Mouse (Mus musculus): ENCODE results near the gene Ankrd2. TPM values are rescaled to one million over a fixed set of nuclear protein-coding genes. Genes with fewer than 3 reads are reported as not detected.

Gene Ankrd2
- polyA plus RNA-seq, 1 experiment from 2014 or later = 0.42 TPM

DNA sequence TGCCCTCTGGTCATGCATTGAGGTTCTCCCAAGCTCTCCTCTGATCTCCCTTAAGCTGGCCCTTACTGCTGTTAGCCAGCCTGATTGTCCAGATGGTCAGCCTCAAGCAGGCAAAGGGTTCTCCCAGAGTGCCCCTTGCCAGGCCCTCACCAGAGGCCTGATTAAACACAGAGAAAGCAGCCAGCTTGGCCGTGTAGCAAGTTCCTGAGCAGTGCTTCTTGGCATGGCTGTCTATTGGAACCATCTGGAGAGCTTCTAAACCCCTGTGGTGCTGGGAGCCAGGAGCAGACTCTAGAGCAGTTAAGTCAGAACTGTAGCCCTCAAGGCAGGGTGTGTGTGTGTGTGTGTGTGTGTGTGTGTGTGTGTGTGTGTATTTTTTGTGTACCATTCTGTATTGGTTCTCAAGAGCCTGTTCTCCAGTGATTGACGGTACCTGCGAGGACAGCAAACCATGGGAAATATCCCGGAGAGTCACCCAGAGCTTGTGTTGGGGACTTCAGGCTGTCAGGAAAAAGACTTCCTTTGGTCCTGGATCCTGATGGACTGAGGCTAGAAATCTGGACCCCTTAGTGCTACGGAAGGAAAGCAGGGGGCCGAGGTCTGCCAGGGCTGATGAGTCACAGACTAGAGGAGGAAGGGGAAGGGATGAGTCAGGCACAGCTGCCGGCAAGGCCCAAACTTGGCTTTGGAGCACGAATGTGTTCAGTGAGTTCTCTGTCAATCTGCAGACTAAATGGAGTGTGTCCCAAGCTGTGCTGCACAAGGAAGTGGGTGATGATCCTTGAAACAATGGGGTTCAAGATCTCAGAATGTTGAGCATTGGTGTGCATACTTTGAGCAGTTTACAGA is 18.2 kb upstream of the Ankrd2 start:
- no peak overlapping the region for H3K4me2 ChIP-seq (replicated peaks; ENCODE audit: low read depth)
- 55% methylated on average over 8 of the region's 8 CpGs for WGBS
- H3K9ac ChIP-seq (ENCODE audit: low read depth, low read length) = no peak overlapping the region
- ATAC-seq = no peak
- no peaks in the 10 kb centered on the region for H3K36me3 ChIP-seq (ENCODE audit: control insufficient read depth, insufficient read depth)
- H3K27ac ChIP-seq (ENCODE audit: low read depth, low read length) = peak overlapping the region; percentile 35; the same call in 1 of the 2 replicates
- H3K4me1 ChIP-seq (replicated peaks; ENCODE audit: control insufficient read depth, insufficient read depth, low read length) = no peaks in the 10 kb centered on the region
- H3K9me3 ChIP-seq (ENCODE audit: control insufficient read depth) = no peaks in the 10 kb centered on the region
- H3K4me3 ChIP-seq (ENCODE audit: low read depth, low read length) = no peak overlapping the region
- no peaks in the 10 kb centered on the region for H3K27me3 ChIP-seq (replicated peaks; ENCODE audit: control insufficient read depth, insufficient read depth, low read length)
- no peak for TF ChIP-seq CTCF (IDR thresholded peaks at IDR 0.05; ENCODE audit: low read depth)

DNA sequence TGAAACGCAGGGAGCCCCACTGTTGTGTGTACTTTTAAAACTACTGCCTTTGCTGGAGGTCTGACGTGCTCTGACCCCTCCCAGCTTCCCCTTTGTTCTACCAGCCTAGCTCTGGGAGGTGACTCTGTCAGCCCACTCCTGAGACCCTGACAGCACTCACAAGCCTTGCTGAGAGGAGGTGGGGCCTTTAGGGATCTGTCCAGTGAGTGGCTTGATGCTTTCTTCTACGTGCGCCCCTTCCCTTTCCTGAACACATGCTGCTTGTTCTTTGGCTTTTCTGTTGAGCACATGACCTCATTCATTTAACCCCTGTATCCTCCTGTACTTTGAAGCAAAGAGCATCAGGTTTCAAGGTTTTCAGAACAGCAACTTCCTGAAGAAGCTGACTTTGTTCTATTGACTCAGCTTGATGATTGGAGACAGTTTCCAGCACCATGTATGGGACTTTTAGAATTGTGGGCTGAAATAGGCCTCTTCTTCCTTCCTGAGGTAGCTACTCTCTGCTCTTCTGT is 16.7 kb upstream of the Ankrd2 start:
- Histone ChIP-seq H3K27ac (ENCODE audit: low read depth, low read length) (no peak overlapping the region), H3K9ac (ENCODE audit: low read depth, low read length) (no peak overlapping the region)
- WGBS = 42% methylated on average over 4 of the region's 4 CpGs

DNA sequence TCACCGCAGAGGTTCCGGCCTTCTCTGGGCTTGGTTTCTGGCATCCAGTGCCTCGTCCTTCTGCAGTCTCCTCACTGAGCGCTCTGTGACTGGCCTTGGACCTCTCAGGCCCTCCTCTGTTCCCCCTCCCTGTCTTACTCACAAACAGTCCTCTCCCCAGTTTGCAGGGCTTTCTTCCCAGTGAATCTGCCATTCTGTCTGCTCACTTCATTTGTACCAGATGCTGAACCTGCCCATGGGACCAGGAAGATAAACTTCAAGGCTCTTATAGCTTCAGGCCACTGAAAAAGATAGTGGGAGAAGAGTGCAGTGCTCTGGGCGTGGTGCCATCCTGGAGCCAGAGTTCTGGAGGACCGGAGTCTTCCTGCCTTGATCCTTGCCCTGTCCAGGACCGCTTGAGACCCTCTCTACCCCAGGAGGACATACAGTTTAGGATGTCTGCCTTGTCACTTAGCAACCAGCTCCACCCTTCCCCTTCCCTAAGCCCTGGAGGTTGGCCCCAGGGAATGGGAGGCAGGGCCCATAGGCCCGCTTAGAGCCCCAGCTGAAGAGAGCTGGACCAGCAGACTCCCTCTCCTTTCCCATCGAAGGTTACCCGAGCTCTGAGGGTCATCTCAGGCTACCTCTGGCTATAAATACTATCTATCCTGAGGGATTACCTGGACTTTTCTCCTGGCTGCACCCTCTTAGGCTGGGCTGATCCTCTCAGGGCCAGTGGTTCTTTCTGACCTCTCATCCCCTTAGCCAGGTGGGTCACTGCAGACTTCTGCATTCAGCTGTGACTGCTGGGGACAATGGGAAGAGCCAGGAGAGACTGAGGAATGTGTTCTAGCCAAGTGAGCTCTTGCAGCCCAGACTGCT is 13.9 kb upstream of the Ankrd2 start:
- Histone ChIP-seq H3K27ac (ENCODE audit: low read depth, low read length) (no peak overlapping the region), H3K9ac (ENCODE audit: low read depth, low read length) (no peak overlapping the region), H3K4me2 (replicated peaks; ENCODE audit: low read depth) (no peak overlapping the region), H3K9me3 (ENCODE audit: control insufficient read depth) (no peaks in the 10 kb centered on the region), H3K36me3 (ENCODE audit: control insufficient read depth, insufficient read depth) (no peaks in the 10 kb centered on the region), H3K4me1 (replicated peaks; ENCODE audit: control insufficient read depth, insufficient read depth, low read length) (no peaks in the 10 kb centered on the region), H3K4me3 (ENCODE audit: low read depth, low read length) (no peak overlapping the region), H3K27me3 (replicated peaks; ENCODE audit: control insufficient read depth, insufficient read depth, low read length) (no peaks in the 10 kb centered on the region)
- TF ChIP-seq CTCF (IDR thresholded peaks at IDR 0.05; ENCODE audit: low read depth) = no peak
- WGBS = 76% methylated on average over 10 of the region's 10 CpGs
- no peak for ATAC-seq

More for the DNA sequence above, 16.7 kb upstream of the Ankrd2 start:
- H3K4me1 ChIP-seq (replicated peaks; ENCODE audit: control insufficient read depth, insufficient read depth, low read length) = no peaks in the 10 kb centered on the region
- no peak for ATAC-seq
- TF ChIP-seq CTCF (IDR thresholded peaks at IDR 0.05; ENCODE audit: low read depth) = no peak
- H3K4me2 ChIP-seq (replicated peaks; ENCODE audit: low read depth) = no peak overlapping the region
- H3K4me3 ChIP-seq (ENCODE audit: low read depth, low read length) = no peak overlapping the region
- no peaks in the 10 kb centered on the region for H3K27me3 ChIP-seq (replicated peaks; ENCODE audit: control insufficient read depth, insufficient read depth, low read length)
- no peaks in the 10 kb centered on the region for H3K36me3 ChIP-seq (ENCODE audit: control insufficient read depth, insufficient read depth)
- no peaks in the 10 kb centered on the region for H3K9me3 ChIP-seq (ENCODE audit: control insufficient read depth)

DNA sequence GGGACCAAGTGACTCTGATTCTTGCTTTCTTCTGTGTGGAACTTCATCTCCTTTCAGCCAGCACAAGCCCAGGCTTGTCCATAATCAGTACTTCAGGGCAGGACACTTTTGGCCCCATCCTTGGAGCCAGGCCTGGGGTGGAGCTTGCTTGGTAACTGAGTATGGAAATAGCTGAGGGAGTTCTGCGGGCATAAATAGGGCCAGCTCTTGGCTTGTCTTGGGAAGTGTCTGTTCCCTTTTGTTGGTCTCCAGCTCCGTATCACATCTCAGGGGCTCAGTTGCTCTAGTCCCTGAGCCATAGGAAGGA is 13.3 kb upstream of the Ankrd2 start:
- no peaks in the 10 kb centered on the region for H3K4me1 ChIP-seq (replicated peaks; ENCODE audit: control insufficient read depth, insufficient read depth, low read length)
- H3K9ac ChIP-seq (ENCODE audit: low read depth, low read length) = no peak overlapping the region
- H3K27ac ChIP-seq (ENCODE audit: low read depth, low read length) = no peak overlapping the region
- TF ChIP-seq CTCF (IDR thresholded peaks at IDR 0.05; ENCODE audit: low read depth) = no peak
- 82% methylated on average over 2 of the region's 2 CpGs for WGBS
- no peak for ATAC-seq
- no peak overlapping the region for H3K4me3 ChIP-seq (ENCODE audit: low read depth, low read length)
- H3K36me3 ChIP-seq (ENCODE audit: control insufficient read depth, insufficient read depth) = no peaks in the 10 kb centered on the region
- H3K27me3 ChIP-seq (replicated peaks; ENCODE audit: control insufficient read depth, insufficient read depth, low read length) = no peaks in the 10 kb centered on the region
- no peaks in the 10 kb centered on the region for H3K9me3 ChIP-seq (ENCODE audit: control insufficient read depth)
- no peak overlapping the region for H3K4me2 ChIP-seq (replicated peaks; ENCODE audit: low read depth)

DNA sequence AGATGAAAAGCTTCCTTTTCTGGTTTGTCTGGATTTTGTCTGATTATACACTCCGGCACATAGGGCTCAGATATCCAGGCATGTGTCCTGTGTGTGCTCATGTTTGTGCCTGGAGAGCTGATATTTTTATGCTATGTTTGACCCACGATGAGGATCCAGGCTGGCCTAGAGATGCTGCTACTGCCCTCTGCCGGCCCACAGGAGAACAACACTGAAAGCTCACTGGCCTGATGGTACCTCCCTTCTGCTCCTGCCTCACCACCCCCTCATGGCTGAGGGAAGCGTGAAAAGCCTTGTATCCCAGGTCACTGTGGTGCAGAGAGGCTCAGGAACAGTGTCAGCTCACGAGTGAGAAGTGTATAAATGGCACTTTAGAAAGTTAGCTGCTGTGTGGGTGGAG is 9.6 kb upstream of the Ankrd2 start:
- no peaks in the 10 kb centered on the region for H3K9me3 ChIP-seq (ENCODE audit: control insufficient read depth)
- no peak overlapping the region for H3K4me3 ChIP-seq (ENCODE audit: low read depth, low read length)
- peak; percentile 35 for ATAC-seq
- H3K9ac ChIP-seq (ENCODE audit: low read depth, low read length) = no peak overlapping the region
- no peak overlapping the region for H3K4me2 ChIP-seq (replicated peaks; ENCODE audit: low read depth)
- H3K27me3 ChIP-seq (replicated peaks; ENCODE audit: control insufficient read depth, insufficient read depth, low read length) = no peaks in the 10 kb centered on the region
- no peak overlapping the region for H3K27ac ChIP-seq (ENCODE audit: low read depth, low read length)
- peak; percentile 99 for TF ChIP-seq CTCF (IDR thresholded peaks at IDR 0.05; ENCODE audit: low read depth)
- H3K4me1 ChIP-seq (replicated peaks; ENCODE audit: control insufficient read depth, insufficient read depth, low read length) = no peaks in the 10 kb centered on the region
- 6% methylated on average over 5 of the region's 5 CpGs for WGBS
- no peaks in the 10 kb centered on the region for H3K36me3 ChIP-seq (ENCODE audit: control insufficient read depth, insufficient read depth)

DNA sequence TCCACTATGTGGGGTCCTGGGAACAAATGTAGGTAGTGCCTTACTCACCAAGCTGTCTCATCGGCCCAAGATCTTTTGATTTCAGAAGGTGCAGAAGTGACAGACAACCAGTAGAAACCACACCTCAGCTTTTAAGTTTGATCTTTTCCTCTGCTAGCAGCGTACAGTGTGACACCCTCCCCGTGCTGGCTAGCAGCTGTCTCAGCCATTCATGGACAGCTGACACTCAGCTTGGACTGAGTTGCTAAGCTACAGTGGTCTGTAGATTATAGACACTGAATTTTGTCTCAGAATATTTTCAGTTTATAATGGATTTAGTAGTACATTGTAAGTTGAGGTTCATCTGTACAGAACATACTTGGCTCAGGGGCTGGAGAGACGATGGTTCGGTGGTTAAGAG is 4.7 kb upstream of the Ankrd2 start:
- Histone ChIP-seq H3K36me3 (ENCODE audit: control insufficient read depth, insufficient read depth) (peaks cover 19% of the 10 kb centered on the region; the same call in 1 of the 2 replicates), H3K9ac (ENCODE audit: low read depth, low read length) (no peak overlapping the region), H3K4me1 (replicated peaks; ENCODE audit: control insufficient read depth, insufficient read depth, low read length) (no peaks in the 10 kb centered on the region), H3K4me3 (ENCODE audit: low read depth, low read length) (no peak overlapping the region), H3K27me3 (replicated peaks; ENCODE audit: control insufficient read depth, insufficient read depth, low read length) (no peaks in the 10 kb centered on the region), H3K27ac (ENCODE audit: low read depth, low read length) (no peak overlapping the region), H3K9me3 (ENCODE audit: control insufficient read depth) (no peaks in the 10 kb centered on the region), H3K4me2 (replicated peaks; ENCODE audit: low read depth) (no peak overlapping the region)
- TF ChIP-seq CTCF (IDR thresholded peaks at IDR 0.05; ENCODE audit: low read depth) = no peak
- no peak for ATAC-seq
- 88% methylated on average over 5 of the region's 5 CpGs for WGBS
